Mouse (Mus musculus) brain, adult 2 months (tissue): ENCODE data around the gene Map3k11.
A peak's percentile ranks its signal among the peaks of the same experiment; 100 is the strongest.

Source experiments
- DNase-seq: peaks from one replicate; pipeline ENCODE4 v3.0.0; 2011; ENCODE audit warnings: low read depth, low spot score

Gene Map3k11

DNA sequence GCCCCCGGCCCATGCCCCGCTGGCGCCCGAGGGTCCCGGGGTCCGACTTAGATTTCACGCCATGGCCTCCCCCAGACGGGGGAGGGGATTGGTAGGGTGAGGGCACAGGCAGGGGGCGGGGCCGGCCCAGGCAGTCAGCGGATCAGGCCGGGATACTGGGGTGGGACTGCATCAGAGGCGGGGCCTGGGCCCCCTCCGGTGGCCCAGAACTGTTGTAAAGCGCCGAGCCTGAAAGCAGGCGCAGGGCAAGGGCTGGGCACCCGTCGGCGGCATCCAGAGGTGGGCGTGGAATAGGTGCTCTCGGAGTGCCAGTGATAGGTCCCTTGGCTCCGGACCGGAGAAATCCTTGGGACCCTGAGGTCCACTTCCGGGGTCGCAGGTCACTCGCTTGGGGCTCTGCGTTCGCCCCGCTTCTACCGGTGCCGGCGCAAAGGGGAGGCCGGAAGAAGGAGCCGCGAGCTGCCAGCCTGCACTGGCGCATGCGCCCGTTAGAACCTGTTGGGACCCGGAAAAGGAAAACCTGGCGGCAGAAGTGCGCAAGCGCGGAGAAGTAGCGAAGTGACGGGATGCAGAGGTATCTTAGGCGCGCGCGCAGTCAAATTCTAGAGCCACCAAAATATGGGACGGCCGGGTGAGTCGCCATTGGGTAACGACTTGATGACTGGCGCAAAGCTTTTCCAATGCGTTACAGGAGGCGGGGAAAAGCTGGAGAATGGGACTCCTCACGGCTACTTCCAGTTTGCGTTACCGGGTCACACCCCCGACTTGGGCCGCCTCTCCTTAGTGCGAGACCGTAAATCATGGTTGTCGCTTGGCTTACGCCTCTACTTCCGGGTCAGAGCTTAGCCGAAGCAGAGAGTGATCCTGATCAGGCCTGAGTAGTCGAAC is at the start of gene Map3k11, which contains the start of gene Pcnx3:
Gene Map3k11 (plus strand): TSS at position 543 of the 888 bp plus-strand sequence.
Gene Pcnx3 (minus strand): TSS at position 709 of the 888 bp plus-strand sequence.
- peak; percentile 100 for DNase-seq

DNA sequence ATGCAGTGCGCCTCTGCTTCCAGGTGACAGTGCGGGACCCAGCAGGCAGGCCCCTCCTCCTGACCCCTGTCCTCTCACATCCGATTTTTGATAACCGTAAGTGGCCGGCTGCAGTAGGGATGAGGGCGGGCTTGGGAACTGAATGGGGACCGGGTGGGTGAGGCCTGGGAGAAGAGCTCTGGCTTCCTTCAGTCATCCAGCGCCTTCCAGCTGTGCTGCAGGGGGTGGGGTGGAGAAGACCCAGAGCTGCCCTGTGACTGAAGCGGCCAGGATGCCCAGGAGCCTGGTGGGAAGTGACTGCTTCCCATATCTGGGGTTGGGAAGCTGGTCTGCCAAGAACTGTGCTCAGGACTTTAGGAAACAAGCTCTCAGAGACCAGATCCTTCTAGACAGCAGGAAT is 48.2 kb upstream of the Map3k11 start:
- no peak for DNase-seq

DNA sequence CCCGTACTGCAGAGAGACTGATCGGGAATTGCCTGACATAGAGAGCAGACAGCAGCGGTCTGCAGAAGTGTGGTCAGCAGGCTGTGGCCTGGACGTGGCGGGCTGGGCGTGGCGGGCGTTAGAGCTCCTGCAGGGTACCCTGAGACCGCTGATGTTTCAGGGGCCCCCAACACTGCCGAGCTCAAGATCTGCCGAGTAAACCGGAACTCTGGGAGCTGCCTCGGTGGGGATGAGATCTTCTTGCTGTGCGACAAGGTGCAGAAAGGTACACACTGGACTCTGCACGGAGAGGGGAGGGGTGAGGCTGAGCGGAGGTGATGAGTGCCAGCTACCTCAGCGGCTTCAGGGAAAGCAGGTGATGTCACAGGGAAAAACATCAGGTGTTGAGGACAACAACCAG is 47.5 kb upstream of the Map3k11 start:
- no peak for DNase-seq

DNA sequence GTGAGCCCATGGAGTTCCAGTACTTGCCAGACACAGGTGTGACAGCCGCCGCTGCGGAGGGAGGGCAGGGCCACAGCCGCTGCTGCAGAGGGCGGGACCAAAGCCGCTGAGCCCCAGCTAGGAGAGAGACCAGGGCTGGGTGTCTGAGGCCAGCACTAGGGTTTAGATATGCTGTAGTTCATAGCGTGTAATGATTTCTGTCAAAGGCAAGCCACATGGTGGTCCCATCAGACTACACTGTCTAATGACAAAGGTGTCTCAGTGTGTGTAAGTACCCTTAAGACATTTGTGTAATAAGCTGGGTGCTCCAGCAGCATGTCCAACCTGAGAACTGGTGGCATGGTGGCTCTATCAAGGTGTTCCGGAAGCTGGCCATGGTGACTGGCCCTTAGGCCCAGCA is 46.9 kb upstream of the Map3k11 start:
- DNase-seq = no peak

DNA sequence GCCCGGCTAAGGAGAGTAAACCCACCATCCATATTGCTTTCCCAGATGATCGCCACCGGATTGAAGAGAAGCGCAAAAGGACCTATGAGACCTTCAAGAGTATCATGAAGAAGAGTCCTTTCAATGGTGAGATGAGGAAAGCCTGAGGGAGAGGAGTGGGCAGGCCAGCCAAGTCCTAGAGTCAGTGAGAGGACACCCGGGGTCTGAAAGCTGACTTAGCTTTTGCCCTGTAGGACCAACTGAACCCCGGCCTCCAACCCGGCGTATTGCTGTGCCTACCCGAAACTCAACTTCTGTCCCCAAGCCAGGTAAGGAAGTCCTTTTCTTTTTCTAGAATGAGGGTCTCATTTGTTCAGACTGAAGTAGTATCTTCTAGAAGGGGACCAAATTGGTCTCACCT is 43.3 kb upstream of the Map3k11 start:
- no peak for DNase-seq

DNA sequence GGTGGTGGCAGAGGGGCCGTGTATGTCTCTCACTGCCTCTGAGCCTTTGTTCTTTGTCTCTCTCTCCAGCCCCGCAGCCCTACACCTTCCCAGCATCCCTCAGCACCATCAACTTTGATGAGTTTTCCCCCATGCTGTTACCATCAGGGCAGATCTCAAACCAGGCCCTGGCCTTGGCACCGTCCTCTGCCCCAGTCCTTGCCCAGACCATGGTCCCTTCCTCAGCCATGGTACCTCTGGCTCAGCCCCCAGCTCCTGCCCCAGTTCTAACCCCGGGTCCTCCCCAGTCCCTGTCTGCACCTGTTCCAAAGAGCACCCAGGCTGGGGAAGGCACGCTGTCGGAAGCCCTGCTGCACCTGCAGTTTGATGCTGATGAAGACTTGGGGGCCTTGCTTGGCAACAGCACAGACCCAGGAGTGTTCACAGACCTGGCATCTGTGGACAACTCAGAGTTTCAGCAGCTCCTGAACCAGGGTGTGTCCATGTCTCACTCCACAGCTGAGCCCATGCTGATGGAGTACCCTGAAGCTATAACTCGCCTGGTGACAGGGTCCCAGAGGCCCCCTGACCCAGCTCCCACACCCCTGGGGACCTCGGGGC is 41.7 kb upstream of the Map3k11 start:
- DNase-seq = no peak

DNA sequence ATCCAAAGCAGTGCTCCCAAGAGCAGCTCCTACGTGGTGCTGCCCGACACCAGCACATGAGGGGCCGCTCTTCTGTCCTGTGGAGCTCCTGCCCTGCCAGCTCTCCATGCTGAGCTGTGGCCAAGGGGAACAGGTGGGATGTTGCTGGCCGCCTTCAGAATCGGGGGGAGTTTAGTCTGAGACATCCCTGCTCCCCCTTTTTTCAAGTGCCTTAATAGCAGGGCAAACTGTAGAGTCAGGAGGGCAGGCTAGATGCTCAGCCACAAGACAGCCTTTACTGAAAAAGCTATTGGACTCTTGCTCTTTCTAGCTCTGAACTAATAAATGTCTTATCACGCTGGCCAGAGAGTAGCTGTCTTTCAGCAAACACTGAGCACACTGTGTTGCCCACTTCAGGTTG is 40.8 kb upstream of the Map3k11 start:
- no peak for DNase-seq

DNA sequence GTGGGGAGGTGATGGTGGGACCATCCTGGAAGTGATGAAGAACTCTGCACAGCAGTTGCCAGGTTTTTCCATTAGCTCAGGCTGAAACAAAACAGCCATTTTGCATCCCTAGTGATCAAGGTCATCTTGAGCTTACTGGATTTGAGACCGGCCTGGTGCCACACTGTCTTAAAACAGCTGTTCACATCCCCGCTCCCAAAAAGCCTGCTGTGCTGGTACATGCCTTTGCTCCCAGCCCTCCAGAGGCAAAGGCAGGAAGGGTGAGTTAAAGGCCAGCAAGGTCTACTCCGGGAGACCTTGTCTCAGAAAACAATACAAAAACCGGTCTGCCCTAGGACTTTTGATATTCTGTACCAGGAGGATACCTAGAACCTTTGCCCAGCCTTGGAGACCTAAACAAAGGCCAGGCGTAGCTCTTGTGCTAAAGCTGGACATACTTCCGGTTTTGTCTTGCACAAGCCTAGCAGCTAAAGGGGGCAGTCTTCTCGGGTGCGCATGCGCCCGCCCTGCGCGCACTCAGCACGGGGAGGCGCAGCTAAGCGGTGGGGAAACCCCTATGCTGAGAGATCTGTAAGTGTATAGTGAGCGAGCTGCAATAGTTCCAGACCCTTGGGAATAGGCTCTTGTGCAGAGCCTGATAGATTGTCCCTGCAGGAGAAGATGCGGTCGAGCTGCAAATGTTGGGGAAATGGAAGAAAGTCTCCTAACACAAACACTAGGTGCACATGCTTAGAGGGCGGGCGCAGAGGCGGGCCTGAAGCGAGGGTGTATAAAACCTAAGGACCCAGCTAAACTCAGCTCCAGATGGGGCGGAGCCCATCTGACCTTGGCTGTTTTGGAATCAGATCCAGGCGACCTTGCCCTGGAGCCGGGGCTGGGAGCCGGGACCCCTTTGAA is 39.9 kb upstream of the Map3k11 start:
- DNase-seq = peak; percentile 92

DNA sequence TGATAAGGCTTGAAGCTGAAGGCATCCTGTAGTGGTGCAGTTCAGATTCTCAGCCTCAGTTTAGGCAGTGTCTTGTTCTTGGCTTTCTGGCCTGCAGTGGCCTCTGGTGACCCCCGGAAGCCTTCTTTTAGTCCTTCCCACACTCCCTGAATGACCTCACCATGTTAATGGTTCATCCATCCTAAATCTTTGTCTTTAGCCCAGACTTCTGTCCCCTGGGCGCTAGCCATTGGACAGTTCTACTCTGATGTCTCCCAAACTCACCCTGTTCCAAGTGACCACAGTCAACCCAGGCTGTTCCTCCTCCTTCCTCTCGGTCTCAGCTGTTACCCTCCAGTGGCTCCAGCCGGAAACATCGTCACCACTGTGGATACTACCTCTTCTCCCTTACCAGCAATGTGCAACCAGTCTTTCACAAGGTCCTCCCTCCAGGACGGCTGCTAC is 39.2 kb upstream of the Map3k11 start:
- no peak for DNase-seq

DNA sequence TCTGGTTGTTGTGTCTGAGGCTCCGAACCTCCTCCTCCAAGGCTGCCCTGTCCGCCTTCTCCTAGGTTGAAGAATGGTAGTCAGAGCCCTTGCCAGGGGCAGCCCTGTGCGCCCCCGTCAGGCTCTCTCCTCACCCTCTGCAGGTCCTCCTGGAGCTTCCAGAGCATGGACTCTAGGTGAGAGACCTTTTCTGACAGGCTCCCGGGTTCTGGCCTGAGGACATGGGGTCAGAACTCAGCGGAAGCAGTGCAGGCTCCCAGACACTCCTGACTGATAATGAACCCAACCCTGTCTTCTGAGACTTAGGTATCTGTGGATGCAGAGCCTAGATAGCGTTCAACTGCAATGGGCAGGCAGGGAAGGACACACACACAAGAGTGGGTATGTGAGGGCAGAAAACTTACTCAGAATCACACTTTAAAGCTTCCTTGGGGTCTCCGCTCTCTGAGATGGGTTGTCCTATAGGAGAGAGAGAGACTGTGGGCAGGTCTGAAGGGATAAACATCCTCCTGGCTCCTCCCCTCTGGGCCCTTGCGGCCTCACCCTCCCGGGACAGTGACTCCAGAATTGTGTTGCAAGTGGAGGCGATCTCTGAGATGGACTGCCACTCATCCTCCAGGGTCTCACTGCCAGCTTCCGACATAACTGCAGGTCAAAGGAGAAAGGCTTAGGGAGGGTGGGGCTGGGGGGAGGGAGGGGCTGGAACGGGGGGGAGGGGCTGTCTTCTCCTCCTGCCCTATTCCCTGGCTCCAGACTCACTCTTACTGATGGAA is 36.9 kb upstream of the Map3k11 start:
- no peak for DNase-seq

DNA sequence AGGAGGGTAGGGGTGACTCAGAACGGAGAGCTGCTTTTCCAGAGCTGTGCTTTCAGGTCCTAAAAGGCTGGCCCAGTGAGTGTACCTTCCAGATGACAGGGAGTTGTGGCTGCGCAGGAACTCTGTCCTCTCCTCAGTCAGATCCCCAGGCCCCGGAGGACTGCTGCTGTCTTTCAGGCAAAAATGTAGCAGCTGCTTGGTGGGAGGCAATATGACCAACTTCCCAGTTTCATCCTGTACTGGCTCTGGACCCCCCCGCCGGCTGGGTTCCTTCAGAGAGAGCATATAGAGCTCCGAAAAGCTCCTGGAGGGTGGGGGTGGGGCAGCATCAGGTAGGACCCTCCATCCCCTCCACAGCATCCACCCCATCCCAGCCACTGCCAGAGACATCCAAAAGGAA is 36.0 kb upstream of the Map3k11 start:
- DNase-seq = peak; percentile 27

DNA sequence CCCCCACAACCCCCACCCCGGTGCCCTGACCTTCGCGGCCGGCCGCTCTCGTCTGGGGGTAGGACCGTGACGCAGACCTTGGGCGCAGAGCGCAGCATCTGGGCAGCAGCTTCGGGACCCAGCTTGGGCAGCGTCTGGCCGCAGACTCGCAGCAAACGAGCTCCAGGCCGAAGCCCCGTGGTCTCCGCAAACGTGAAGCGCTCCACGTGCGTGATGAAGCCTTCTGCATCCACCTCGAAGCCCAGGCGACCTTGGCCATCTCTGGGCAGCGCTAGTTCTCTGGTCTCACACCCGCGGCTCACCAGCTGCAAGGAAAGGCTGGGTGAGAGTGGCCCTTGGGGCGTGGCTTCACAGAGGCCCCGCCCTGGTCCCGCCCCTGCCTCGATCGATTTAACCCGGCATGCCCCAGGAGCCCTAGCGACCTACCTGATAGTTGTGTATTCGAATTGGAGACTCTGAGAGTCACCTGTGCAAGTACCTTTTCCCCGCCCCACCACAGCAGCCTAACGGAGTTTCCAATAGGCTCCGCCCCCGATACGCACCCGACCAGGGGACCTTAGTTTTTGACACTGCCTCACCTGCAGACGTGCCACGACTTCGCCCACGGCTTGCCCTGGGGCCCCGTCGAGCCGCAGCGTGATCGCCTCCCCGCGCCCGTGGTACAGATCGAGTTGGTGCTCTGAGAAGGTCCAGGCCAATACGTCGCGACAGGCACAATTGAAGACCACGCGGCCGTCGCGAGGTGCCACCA is 34.4 kb upstream of the Map3k11 start:
- peak; percentile 52 for DNase-seq

DNA sequence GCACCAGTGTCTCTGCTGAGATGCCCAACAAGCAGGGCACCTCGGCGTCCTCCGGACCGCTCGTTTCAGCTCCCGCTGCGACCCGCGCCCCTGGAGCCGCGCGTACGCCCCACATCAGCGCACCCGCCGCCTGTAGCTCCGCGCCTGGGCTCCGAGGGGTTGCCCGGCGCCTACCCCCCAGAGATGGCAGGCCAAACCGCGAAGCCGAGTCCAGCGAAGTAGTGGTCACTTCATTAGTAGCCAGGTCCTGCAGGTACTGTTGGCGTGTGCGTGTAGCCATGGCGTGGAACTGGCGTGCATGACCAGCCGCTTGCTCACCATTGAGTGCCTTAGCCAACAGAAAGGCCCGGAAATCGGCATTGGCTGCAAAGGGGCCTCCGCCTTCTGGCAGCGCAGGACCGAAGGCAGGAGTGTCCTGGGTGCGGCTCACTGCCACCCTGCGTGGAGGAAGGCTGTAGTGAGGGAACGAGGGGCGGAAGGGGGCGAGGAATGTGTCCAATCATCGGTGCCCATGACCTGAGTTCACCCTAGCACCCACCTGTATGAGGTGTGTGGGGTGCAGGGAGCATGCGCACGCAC is 33.7 kb upstream of the Map3k11 start:
- no peak for DNase-seq

DNA sequence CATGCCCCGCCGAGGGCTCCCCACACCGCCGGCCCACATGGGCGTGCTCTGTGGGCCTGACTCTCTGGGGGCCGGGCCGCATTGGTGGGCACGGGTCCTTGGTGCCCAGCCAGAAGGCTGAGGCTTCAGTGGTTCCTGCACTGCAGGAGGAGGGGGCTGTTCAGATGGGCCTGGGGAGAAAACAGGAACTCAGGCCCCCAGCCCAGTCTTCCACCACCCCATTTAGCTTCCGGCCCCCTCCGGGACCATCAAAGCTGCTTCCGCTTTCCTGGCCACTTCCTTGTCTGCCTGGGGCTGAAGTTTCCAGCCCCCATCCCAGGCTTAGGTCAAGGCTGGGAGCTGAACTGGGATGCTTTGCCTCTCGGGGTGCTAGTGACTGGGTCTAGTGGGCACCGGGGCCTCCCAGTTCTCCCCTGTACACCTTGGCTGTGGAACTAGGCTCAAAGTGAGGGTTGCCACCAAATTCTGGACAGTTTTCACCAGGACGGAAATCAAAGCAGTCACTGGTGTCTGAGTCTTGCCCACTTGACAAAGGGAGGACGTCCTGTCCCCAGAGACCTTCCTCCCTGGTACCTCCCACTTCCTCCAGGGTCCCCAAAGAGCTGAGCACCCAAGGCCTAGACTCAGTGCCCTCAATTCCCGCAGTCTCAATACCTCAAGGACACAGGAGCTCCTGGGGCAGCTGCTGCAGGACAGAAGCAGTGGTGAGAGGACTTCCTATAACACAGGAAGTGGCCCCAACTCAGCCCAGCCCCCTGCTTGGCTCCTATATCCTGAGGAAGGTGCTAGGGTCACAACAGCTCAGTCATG is 27.4 kb upstream of the Map3k11 start:
- peak; percentile 49 for DNase-seq

DNA sequence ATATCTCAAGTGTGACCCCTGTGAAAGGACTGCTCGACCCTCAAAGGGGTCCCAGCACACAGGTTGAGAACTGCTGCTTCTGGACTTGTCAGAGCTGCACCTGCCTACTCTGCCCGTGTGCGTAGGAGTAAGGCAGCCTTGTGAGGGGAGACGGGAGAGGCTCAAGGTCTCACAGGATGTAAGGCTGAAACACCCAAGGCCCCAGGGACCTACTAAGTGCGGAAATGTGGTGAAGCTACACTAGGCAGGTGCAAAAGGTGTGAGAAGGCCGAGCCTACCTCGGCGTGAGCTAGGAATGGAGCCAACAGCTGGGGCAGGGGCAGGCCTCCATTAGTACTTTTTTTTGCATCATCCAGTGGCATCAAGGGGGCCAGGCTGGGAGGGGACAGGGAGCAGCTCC is 26.2 kb upstream of the Map3k11 start:
- no peak for DNase-seq

DNA sequence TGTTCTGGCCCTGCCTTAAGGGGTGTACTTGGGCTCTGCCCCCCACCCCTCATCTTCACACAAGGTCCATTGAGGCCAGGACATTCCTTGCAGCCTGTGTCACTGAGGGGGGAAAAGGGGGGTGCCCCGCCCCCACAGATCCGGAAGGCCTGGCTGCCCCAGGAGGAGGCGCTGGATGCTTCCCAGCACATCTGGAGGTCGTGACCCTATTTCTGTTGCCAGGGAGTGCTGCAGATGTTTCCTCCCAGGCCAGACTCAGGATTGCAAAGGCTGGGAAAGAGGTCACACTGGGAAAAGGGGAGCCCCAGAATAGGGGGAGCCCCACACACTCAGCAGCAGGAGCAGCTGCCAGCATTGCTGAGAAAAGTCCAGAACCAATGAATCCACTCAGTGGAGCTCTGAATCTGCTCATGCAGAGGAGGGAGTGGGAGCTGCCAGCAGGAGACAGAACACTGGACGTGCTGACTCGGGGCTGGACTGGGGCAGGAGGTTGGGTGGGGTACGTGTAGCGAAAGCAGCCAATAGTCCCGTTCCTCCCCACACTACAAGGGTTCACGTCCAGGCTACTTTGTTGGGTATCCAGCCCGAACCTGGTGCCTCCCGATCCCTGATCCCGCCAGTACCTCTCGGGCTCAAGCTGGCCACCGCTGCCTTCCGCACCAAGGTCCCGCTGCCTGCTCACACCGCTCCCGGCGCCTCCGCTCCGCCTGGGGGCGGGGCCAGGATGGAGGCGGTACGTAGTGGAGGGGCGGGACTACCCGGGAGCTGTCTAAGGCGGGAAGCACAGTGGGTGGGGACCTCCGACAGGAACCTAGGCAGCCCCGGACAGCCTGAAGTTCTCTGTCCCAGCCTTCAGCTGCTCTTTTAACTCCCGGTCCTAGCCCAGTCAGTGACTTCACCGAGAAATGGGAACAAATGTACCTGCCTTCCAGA is 25.3 kb upstream of the Map3k11 start, which contains the start of gene Sipa1:
Gene Sipa1 (minus strand): TSS at position 727 of the 933 bp plus-strand sequence.
- peak; percentile 73 for DNase-seq

DNA sequence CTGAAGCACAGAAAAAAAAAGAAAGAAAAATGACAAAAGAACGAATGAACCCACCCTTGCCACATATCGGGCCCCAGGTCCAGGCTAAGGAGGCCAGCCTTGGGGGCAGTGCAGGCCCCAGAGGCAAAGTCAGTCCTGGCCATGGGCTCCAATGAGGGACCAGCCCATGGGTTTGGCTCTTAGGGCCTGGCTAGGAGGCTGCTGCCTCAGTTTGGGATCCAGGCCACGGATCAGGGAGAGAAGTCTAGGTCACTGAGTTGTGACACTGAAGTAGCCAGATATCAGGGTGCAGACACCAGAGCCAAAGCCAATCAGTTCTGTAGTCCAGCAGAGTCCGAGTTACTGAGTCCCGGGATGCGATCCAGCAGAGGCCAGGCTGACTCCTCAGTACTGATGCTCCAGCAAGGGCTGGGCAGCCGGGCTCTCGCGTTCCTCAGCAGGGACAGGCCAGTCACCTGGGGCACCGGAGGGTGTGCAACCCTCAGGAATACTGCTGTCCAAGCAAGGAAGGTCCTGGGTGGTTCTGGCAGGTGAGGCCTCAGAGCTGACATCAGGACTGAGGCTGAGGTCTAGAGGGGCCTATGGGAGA is 23.8 kb upstream of the Map3k11 start:
- DNase-seq = no peak

DNA sequence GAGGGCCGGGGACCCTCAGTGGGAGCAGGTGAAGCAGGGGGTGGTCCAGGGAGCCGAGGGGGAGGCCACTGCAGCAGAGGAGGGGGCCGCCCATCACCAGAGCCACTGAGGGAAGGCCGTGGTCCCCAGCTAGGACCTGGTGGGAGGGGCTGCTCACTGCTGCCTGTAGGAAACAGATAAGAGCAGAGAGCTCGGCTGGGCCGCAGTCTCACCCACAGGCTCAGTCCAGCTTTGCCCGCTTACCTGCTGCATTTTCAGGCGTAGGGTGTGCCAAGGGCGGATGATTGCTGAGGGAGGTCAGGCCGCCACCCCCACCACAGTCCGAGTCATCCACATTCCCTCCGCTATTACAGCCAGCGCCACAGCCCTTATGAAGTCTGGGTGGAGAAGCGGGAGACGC is 23.1 kb upstream of the Map3k11 start:
- no peak for DNase-seq
